Mouse (Mus musculus) olfactory bulb, adult 2 months (tissue): Measurements from ENCODE around the gene Kdm2b. TPM values are rescaled to one million over a fixed set of nuclear protein-coding genes. Genes with fewer than 3 reads are reported as not detected.

ENCODE experiments used
- H3K27ac ChIP-seq: fragments of 200-500 bp; 2 replicates; pipeline ENCODE4 v1.5.1; 2012; ENCODE audit warnings: low read depth, low read length; ENCODE audit not compliant: insufficient read depth
- H3K4me1 ChIP-seq: fragments of 200-500 bp; 2 replicates; pipeline ENCODE4 v1.6.1; 2012; ENCODE audit warnings: low read length; ENCODE audit not compliant: control insufficient read depth, insufficient read depth
- H3K4me3 ChIP-seq: fragments of 200-500 bp; 2 replicates; pipeline ENCODE4 v1.5.1; 2012; ENCODE audit warnings: mild to moderate bottlenecking, low read depth, low read length, moderate library complexity; ENCODE audit not compliant: insufficient read depth
- CTCF ChIP-seq: fragments of 200-500 bp; IDR thresholded peaks from 2 replicates; pipeline ENCODE4 v1.5.1; 2012; ENCODE audit warnings: low read depth, mild to moderate bottlenecking, low read length, moderate library complexity; ENCODE audit not compliant: insufficient read depth
- POLR2A ChIP-seq: fragments of 200-500 bp; IDR thresholded peaks from 2 replicates; pipeline ENCODE4 v1.6.1; 2012; ENCODE audit warnings: mild to moderate bottlenecking, low read depth, low read length, moderate library complexity; ENCODE audit not compliant: insufficient read depth
- WGBS: fragments of 180-500 bp; shearing (Covaris S2); methylation state at CpG from one replicate; pipeline ENCODE4 v1.1.7; 2018; 5-methylcytosine and 5-hydroxymethylcytosine counted together
- polyA plus RNA-seq: library from polyadenylated mRNA; stranded (reverse); fragments of >200 nt; gene quantifications from 2 replicates; pipeline ENCODE4 v1.2.4, GENCODE M21; 2012; ENCODE audit warnings: low replicate concordance; ENCODE audit not compliant: missing spikeins, insufficient read depth, insufficient read length

The Kdm2b gene
- polyA plus RNA-seq, 1 experiment = 114 TPM

- WGBS = 92% methylated on average over 8 of the region's 8 CpGs
- TF ChIP-seq CTCF (no peak), POLR2A (no peak)
- Histone ChIP-seq H3K4me1 (peaks cover 23% of the 10 kb centered on the region), H3K27ac (no peak overlapping the region), H3K4me3 (no peak overlapping the region)
Measured at GRCm38 (mm10) chr5:122949101-122949500, 40.5 kb downstream of the Kdm2b start.

DNA sequence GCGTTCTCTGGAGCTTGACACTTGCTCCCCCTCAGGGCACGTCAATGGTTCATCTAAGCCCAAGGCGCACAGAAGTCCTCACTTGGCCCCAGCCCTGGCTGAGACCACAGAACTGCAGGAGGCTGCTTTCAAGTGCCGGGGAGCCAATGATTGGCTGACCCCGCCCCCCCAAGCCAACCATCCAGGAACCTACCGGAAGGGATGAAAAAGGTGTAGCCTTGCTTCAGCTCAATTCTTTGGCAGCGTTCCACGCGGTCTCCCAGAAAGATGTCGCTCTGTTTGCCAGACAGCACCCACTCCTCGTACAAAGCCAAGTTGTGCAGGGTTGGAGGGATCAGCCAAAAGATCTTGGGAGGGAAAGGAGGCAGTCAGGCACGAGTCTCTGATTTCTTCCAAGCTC, 42.1 kb downstream of the Kdm2b start:
- peaks cover 23% of the 10 kb centered on the region for H3K4me1 ChIP-seq
- H3K27ac ChIP-seq = no peak overlapping the region
- TF ChIP-seq CTCF = no peak
- no peak overlapping the region for H3K4me3 ChIP-seq
- WGBS = 70% methylated on average over 12 of the region's 12 CpGs

GRCm38 (mm10) chr5:122938676-122939075, 50.9 kb downstream of the Kdm2b start:
- Histone ChIP-seq H3K4me1 (0 out of 2 replicates have a peak, but pooled peaks cover 3% of the 10 kb centered on the region), H3K4me3 (no peak overlapping the region), H3K27ac (no peak overlapping the region)
- TF ChIP-seq CTCF (no peak), POLR2A (no peak)
- WGBS = 66% methylated on average over 3 of the region's 3 CpGs

DNA sequence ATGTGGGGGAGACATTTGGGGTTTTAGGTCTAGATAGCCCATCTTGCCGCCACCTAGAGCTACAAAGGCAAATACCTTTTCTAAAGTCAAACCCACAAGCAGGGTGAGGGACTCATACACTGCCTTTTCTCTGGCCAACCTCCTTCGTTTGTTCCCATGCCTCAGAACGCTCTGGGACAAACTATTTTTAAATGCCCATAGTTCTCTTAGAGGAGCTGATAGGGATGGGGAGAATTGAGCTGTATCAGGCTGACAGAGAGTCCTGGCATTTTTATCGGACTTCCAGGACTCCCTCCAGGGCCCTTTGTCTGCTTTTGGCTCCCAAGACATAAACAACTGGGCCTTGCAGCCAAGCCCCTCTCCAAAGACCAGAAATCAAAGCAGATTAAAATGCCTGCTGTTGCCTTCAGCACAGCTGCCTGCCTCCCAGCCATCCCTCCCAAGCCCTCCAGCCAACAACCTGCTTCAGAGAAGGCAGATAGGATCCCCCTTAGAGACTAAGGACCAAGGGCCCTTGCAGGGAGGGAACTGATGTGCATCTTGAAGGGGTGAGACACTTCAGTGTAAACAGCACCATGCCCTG, 51.6 kb downstream of the Kdm2b start:
- WGBS = 67% methylated on average over 4 of the region's 4 CpGs
- Histone ChIP-seq H3K27ac (no peak overlapping the region), H3K4me3 (no peak overlapping the region), H3K4me1 (0 out of 2 replicates have a peak, but pooled peaks cover 3% of the 10 kb centered on the region)
- TF ChIP-seq POLR2A = no peak
- no peak for TF ChIP-seq CTCF

GRCm38 (mm10) chr5:122937031-122937430, 52.6 kb downstream of the Kdm2b start:
- no peak overlapping the region for H3K4me3 ChIP-seq
- H3K4me1 ChIP-seq = 0 out of 2 replicates have a peak, but pooled peaks cover 3% of the 10 kb centered on the region
- 85% methylated on average over 6 of the region's 6 CpGs for WGBS
- no peak overlapping the region for H3K27ac ChIP-seq
- TF ChIP-seq CTCF (no peak), POLR2A (no peak)

- Histone ChIP-seq H3K27ac (no peak overlapping the region), H3K4me1 (0 out of 2 replicates have a peak, but pooled peaks cover 3% of the 10 kb centered on the region), H3K4me3 (no peak overlapping the region)
- WGBS = 91% methylated on average over 4 of the region's 4 CpGs
- no peak for TF ChIP-seq CTCF
- no peak for TF ChIP-seq POLR2A
Measured at GRCm38 (mm10) chr5:122935810-122936209, 53.8 kb downstream of the Kdm2b start.

- TF ChIP-seq CTCF = no peak
- TF ChIP-seq POLR2A = no peak
- whole genome bisulfite sequencing = 81% methylated on average over 7 of the region's 7 CpGs
- H3K4me3 ChIP-seq = no peak overlapping the region
- H3K4me1 ChIP-seq = no peaks in the 10 kb centered on the region
- no peak overlapping the region for H3K27ac ChIP-seq
Measured at GRCm38 (mm10) chr5:122930991-122931390, 58.6 kb downstream of the Kdm2b start.

- TF ChIP-seq CTCF = no peak
- TF ChIP-seq POLR2A = no peak
- Histone ChIP-seq H3K27ac (no peak overlapping the region), H3K4me3 (no peak overlapping the region), H3K4me1 (peaks cover 3% of the 10 kb centered on the region)
- WGBS = 74% methylated on average over 3 of the region's 3 CpGs
Measured at GRCm38 (mm10) chr5:122928293-122928692, 61.3 kb downstream of the Kdm2b start.

DNA sequence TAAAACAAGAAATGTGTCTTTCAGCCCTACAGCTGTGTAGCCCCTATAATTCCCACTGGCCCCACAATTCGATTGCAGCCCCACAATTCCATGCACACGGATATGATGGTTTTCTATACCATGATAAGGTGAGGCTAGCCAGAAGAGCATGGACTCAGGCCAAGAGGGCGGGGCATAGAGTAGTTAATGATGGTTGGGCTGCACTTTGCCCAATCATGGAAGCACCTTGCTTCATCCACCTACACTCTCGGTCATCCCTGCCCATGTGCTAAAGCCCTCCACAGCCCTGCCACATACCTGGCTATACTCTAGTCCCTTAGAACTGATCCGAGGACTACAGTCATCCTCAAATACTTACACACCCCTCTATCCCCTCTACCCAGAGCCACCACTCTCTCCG, 61.9 kb downstream of the Kdm2b start:
- Histone ChIP-seq H3K4me3 (no peak overlapping the region), H3K4me1 (peaks cover 3% of the 10 kb centered on the region), H3K27ac (no peak overlapping the region)
- WGBS = 90% methylated on average over 6 of the region's 6 CpGs
- TF ChIP-seq POLR2A (no peak), CTCF (no peak)

DNA sequence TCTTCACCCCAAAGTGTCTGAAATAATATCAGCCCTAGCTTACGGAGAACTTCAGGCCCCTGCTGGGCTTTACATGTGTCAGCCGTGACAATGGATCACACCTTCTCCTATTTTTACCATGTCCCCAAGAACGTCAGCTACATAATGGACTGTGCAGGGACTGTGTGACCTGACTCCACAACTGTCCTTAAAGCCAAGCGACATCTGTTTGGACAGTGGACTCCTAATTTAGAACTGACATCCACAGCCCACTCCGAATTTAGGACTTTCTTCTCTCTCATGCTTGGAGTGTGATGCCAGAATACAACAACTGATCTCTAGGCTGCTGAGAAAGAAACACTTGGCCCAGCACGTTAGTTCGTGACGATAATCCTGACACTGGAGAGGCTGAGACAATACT, 62.5 kb downstream of the Kdm2b start:
- 81% methylated on average over 8 of the region's 8 CpGs for whole genome bisulfite sequencing
- peaks cover 3% of the 10 kb centered on the region for H3K4me1 ChIP-seq
- TF ChIP-seq POLR2A (no peak), CTCF (no peak)
- H3K4me3 ChIP-seq = no peak overlapping the region
- H3K27ac ChIP-seq = no peak overlapping the region
